Mouse (Mus musculus): ENCODE data around the gene Caskin1.

Caskin1 gene

GRCm38 (mm10) chr17:24472512-24472911 lies 15.9 kb upstream of the Caskin1 start:
- no peak for DNase-seq

- no peak for DNase-seq
Measured at GRCm38 (mm10) chr17:24473612-24474275, 14.7 kb upstream of the Caskin1 start, which contains the start of gene Bricd5. Bricd5 (plus strand) TSS chr17:24473884.

- no peak for DNase-seq
Measured at GRCm38 (mm10) chr17:24474557-24474956, 13.8 kb upstream of the Caskin1 start.

GRCm38 (mm10) chr17:24475586-24475985 lies 12.8 kb upstream of the Caskin1 start:
- DNase-seq, result no peak

- DNase-seq, result no peak
Measured at GRCm38 (mm10) chr17:24476022-24476776, 12.2 kb upstream of the Caskin1 start.

GRCm38 (mm10) chr17:24477053-24477984 lies 11.1 kb upstream of the Caskin1 start:
- DNase-seq, result no peak

- DNase-seq, result no peak
Measured at GRCm38 (mm10) chr17:24477985-24478600, 10.3 kb upstream of the Caskin1 start.

GRCm38 (mm10) chr17:24478663-24479380 lies 9.6 kb upstream of the Caskin1 start, which contains the start of gene Mlst8:
Mlst8 (minus strand) TSS chr17:24479078.
- peak; percentile 97 for DNase-seq

GRCm38 (mm10) chr17:24479431-24479830 lies 9.0 kb upstream of the Caskin1 start:
- no peak for DNase-seq

- no peak for DNase-seq
Measured at GRCm38 (mm10) chr17:24480201-24480826, 8.1 kb upstream of the Caskin1 start.

- DNase-seq, result no peak
Measured at GRCm38 (mm10) chr17:24481027-24481815, 7.2 kb upstream of the Caskin1 start.

- no peak for DNase-seq
Measured at GRCm38 (mm10) chr17:24483495-24483894, 4.9 kb upstream of the Caskin1 start.

- no peak for DNase-seq
Measured at GRCm38 (mm10) chr17:24485090-24485860, 3.1 kb upstream of the Caskin1 start.

GRCm38 (mm10) chr17:24488662-24489264 lies 362 bp downstream of the Caskin1 start:
- no peak for DNase-seq

- DNase-seq, result no peak
Measured at GRCm38 (mm10) chr17:24489265-24490030, 1.0 kb downstream of the Caskin1 start.

- no peak for DNase-seq
Measured at GRCm38 (mm10) chr17:24490399-24490798, 2.0 kb downstream of the Caskin1 start.

GRCm38 (mm10) chr17:24494627-24495335 lies 6.4 kb downstream of the Caskin1 start:
- DNase-seq, result peak; percentile 60

- DNase-seq, result no peak
Measured at GRCm38 (mm10) chr17:24495443-24495842, 7.0 kb downstream of the Caskin1 start.
